Mouse (Mus musculus): ENCODE measurements around the gene Arhgap9. TPM values are rescaled to one million over a fixed set of nuclear protein-coding genes. Genes with fewer than 3 reads are reported as not detected.

Arhgap9 gene
- polyA plus RNA-seq, 1 experiment from 2014 or later = 5.6 TPM

- Histone ChIP-seq H3K9ac (peak overlapping the region; percentile 67), H3K36me3 (peaks cover 33% of the 10 kb centered on the region), H3K27me3 (replicated peaks) (no peaks in the 10 kb centered on the region), H3K4me3 (replicated peaks) (peak overlapping the region; percentile 71), H3K9me3 (no peaks in the 10 kb centered on the region), H3K27ac (peak overlapping the region; percentile 100), H3K4me2 (peak overlapping the region; percentile 86), H3K4me1 (peaks cover 49% of the 10 kb centered on the region)
- 56% methylated on average over 15 of the region's 15 CpGs for WGBS
- no peak for ATAC-seq (ENCODE audit: insufficient read depth, low FRiP score, low read depth)
Observed at GRCm38 (mm10) chr10:127287271-127287935, 34.4 kb upstream of the Arhgap9 start.

GRCm38 (mm10) chr10:127287936-127288293 lies 33.8 kb upstream of the Arhgap9 start:
- Histone ChIP-seq H3K36me3 (peaks cover 28% of the 10 kb centered on the region), H3K27me3 (replicated peaks) (no peaks in the 10 kb centered on the region), H3K4me2 (peak overlapping the region; percentile 86), H3K9me3 (no peaks in the 10 kb centered on the region), H3K4me1 (peaks cover 50% of the 10 kb centered on the region), H3K4me3 (replicated peaks) (peak overlapping the region; percentile 71), H3K27ac (peak overlapping the region; percentile 100), H3K9ac (peak overlapping the region; percentile 67)
- ATAC-seq (ENCODE audit: insufficient read depth, low FRiP score, low read depth) = no peak
- 0% methylated on average over 3 of the region's 3 CpGs for WGBS

GRCm38 (mm10) chr10:127288328-127288799 lies 33.4 kb upstream of the Arhgap9 start:
- peak overlapping the region; percentile 86 for H3K4me2 ChIP-seq
- peak overlapping the region; percentile 100 for H3K27ac ChIP-seq
- 1% methylated on average over 13 of the region's 28 CpGs for WGBS
- no peaks in the 10 kb centered on the region for H3K9me3 ChIP-seq
- H3K36me3 ChIP-seq = peaks cover 24% of the 10 kb centered on the region
- H3K4me1 ChIP-seq = peaks cover 53% of the 10 kb centered on the region
- peak; percentile 6 for ATAC-seq (ENCODE audit: insufficient read depth, low FRiP score, low read depth)
- H3K27me3 ChIP-seq (replicated peaks) = no peaks in the 10 kb centered on the region
- peak overlapping the region; percentile 71 for H3K4me3 ChIP-seq (replicated peaks)
- H3K9ac ChIP-seq = peak overlapping the region; percentile 67

GRCm38 (mm10) chr10:127288800-127289572 lies 32.8 kb upstream of the Arhgap9 start, which contains the start of gene Mbd6:
Mbd6 (minus strand) TSS chr10:127289018.
- Histone ChIP-seq H3K4me3 (replicated peaks) (peak within 1 kb of the TSS; percentile 71), H3K36me3 (peaks cover 23% of the 10 kb centered on the region), H3K4me1 (peaks cover 56% of the 10 kb centered on the region), H3K9me3 (no peaks in the 10 kb centered on the region), H3K27me3 (replicated peaks) (no peaks in the 10 kb centered on the region), H3K9ac (peak within 1 kb of the TSS; percentile 67), H3K27ac (peak within 1 kb of the TSS; percentile 100), H3K4me2 (peak within 1 kb of the TSS; percentile 86)
- WGBS = under 1% methylated on average over 26 of the region's 65 CpGs
- ATAC-seq (ENCODE audit: insufficient read depth, low FRiP score, low read depth) = peak; percentile 32

GRCm38 (mm10) chr10:127289573-127290191 lies 32.1 kb upstream of the Arhgap9 start:
- Histone ChIP-seq H3K36me3 (peaks cover 25% of the 10 kb centered on the region), H3K27ac (peak overlapping the region; percentile 100), H3K4me1 (peaks cover 56% of the 10 kb centered on the region), H3K4me3 (replicated peaks) (peak overlapping the region; percentile 71), H3K4me2 (peak overlapping the region; percentile 86), H3K27me3 (replicated peaks) (no peaks in the 10 kb centered on the region), H3K9ac (peak overlapping the region; percentile 67; the same call in 1 of the 2 replicates), H3K9me3 (no peaks in the 10 kb centered on the region)
- ATAC-seq (ENCODE audit: insufficient read depth, low FRiP score, low read depth) = peak; percentile 12; the same call in 1 of the 2 replicates
- 1% methylated on average over 15 of the region's 15 CpGs for WGBS

- no peaks in the 10 kb centered on the region for H3K27me3 ChIP-seq (replicated peaks)
- H3K4me1 ChIP-seq = peaks cover 50% of the 10 kb centered on the region
- peaks cover 24% of the 10 kb centered on the region for H3K36me3 ChIP-seq
- peak overlapping the region; percentile 100 for H3K27ac ChIP-seq
- ATAC-seq (ENCODE audit: insufficient read depth, low FRiP score, low read depth) = peak; percentile 91
- H3K4me2 ChIP-seq = peak overlapping the region; percentile 86
- peak overlapping the region; percentile 67; the same call in 1 of the 2 replicates for H3K9ac ChIP-seq
- 0% methylated on average over 44 of the region's 47 CpGs for WGBS
- peak overlapping the region; percentile 71 for H3K4me3 ChIP-seq (replicated peaks)
- no peaks in the 10 kb centered on the region for H3K9me3 ChIP-seq
Observed at GRCm38 (mm10) chr10:127290307-127290929, 31.3 kb upstream of the Arhgap9 start.

GRCm38 (mm10) chr10:127290930-127291880 lies 30.6 kb upstream of the Arhgap9 start:
- peak; percentile 17 for ATAC-seq (ENCODE audit: insufficient read depth, low FRiP score, low read depth)
- peak overlapping the region; percentile 47; the same call in 1 of the 2 replicates for H3K9ac ChIP-seq
- peak overlapping the region; percentile 94 for H3K27ac ChIP-seq
- H3K27me3 ChIP-seq (replicated peaks) = no peaks in the 10 kb centered on the region
- H3K9me3 ChIP-seq = no peaks in the 10 kb centered on the region
- H3K36me3 ChIP-seq = peaks cover 24% of the 10 kb centered on the region
- H3K4me1 ChIP-seq = peaks cover 42% of the 10 kb centered on the region
- H3K4me3 ChIP-seq (replicated peaks) = peak overlapping the region; percentile 71
- WGBS = 2% methylated on average over 19 of the region's 19 CpGs
- H3K4me2 ChIP-seq = peak overlapping the region; percentile 86

GRCm38 (mm10) chr10:127291881-127292638 lies 29.7 kb upstream of the Arhgap9 start:
- Histone ChIP-seq H3K27me3 (replicated peaks) (no peaks in the 10 kb centered on the region), H3K4me1 (peaks cover 33% of the 10 kb centered on the region), H3K9me3 (no peaks in the 10 kb centered on the region), H3K4me2 (peak overlapping the region; percentile 86), H3K36me3 (peaks cover 31% of the 10 kb centered on the region), H3K4me3 (replicated peaks) (peak overlapping the region; percentile 71), H3K9ac (peak overlapping the region; percentile 47; the same call in 1 of the 2 replicates), H3K27ac (peak overlapping the region; percentile 94)
- ATAC-seq (ENCODE audit: insufficient read depth, low FRiP score, low read depth) = no peak; the same call in 1 of the 2 replicates
- WGBS = 35% methylated on average over 5 of the region's 5 CpGs

- Histone ChIP-seq H3K27ac (peak overlapping the region; percentile 94; the same call in 1 of the 2 replicates), H3K9me3 (no peaks in the 10 kb centered on the region), H3K27me3 (replicated peaks) (no peaks in the 10 kb centered on the region), H3K4me2 (0 out of 2 replicates have a peak overlapping the region, but pooled peaks have one; percentile 13), H3K4me1 (peaks cover 24% of the 10 kb centered on the region), H3K4me3 (replicated peaks) (no peak overlapping the region), H3K9ac (no peak overlapping the region), H3K36me3 (peaks cover 38% of the 10 kb centered on the region)
- no peak for ATAC-seq (ENCODE audit: insufficient read depth, low FRiP score, low read depth)
- WGBS = 73% methylated on average over 6 of the region's 6 CpGs
Observed at GRCm38 (mm10) chr10:127292987-127293538, 28.7 kb upstream of the Arhgap9 start.
